Mouse (Mus musculus): ENCODE measurements around the gene Rab3gap1.
A peak's percentile ranks its signal among the peaks of the same experiment; 100 is the strongest.

Rab3gap1 gene

GRCm38 (mm10) chr1:127868300-127869261, at the start of gene Rab3gap1:
Gene Rab3gap1 (plus strand): TSS chr1:127868773.
- DNase-seq, result peak; percentile 92

- peak; percentile 71 for DNase-seq
Observed at GRCm38 (mm10) chr1:127827325-127827724, 41.2 kb upstream of the Rab3gap1 start.

GRCm38 (mm10) chr1:127830215-127830921, 38.2 kb upstream of the Rab3gap1 start:
- no peak for DNase-seq

GRCm38 (mm10) chr1:127833714-127834113, 34.9 kb upstream of the Rab3gap1 start:
- no peak for DNase-seq

GRCm38 (mm10) chr1:127834202-127834601, 34.4 kb upstream of the Rab3gap1 start:
- no peak for DNase-seq

- no peak for DNase-seq
Observed at GRCm38 (mm10) chr1:127836619-127837018, 32.0 kb upstream of the Rab3gap1 start.

- no peak for DNase-seq
Observed at GRCm38 (mm10) chr1:127838602-127839001, 30.0 kb upstream of the Rab3gap1 start.

GRCm38 (mm10) chr1:127845472-127845871, 23.1 kb upstream of the Rab3gap1 start:
- DNase-seq, result no peak

GRCm38 (mm10) chr1:127850075-127850610, 18.4 kb upstream of the Rab3gap1 start:
- DNase-seq, result no peak

GRCm38 (mm10) chr1:127854486-127855222, 13.9 kb upstream of the Rab3gap1 start, which contains the start of gene Map3k19:
Gene Map3k19 (minus strand): TSS chr1:127855031.
- peak; percentile 41 for DNase-seq

- DNase-seq, result peak; percentile 15
Observed at GRCm38 (mm10) chr1:127858945-127859648, 9.5 kb upstream of the Rab3gap1 start.

- no peak for DNase-seq
Observed at GRCm38 (mm10) chr1:127859799-127860400, 8.7 kb upstream of the Rab3gap1 start.

- no peak for DNase-seq
Observed at GRCm38 (mm10) chr1:127860492-127860891, 8.1 kb upstream of the Rab3gap1 start.

- no peak for DNase-seq
Observed at GRCm38 (mm10) chr1:127861900-127862299, 6.7 kb upstream of the Rab3gap1 start.

GRCm38 (mm10) chr1:127863806-127864205, 4.8 kb upstream of the Rab3gap1 start:
- DNase-seq, result no peak

- DNase-seq, result no peak
Observed at GRCm38 (mm10) chr1:127869276-127869675, 703 bp downstream of the Rab3gap1 start.

GRCm38 (mm10) chr1:127899401-127899800, 30.8 kb downstream of the Rab3gap1 start:
- no peak for DNase-seq

GRCm38 (mm10) chr1:127904774-127905385, 36.3 kb downstream of the Rab3gap1 start:
- DNase-seq, result no peak

- no peak for DNase-seq
Observed at GRCm38 (mm10) chr1:127913116-127913515, 44.5 kb downstream of the Rab3gap1 start.

- DNase-seq, result no peak
Observed at GRCm38 (mm10) chr1:127915316-127915715, 46.7 kb downstream of the Rab3gap1 start.

- no peak for DNase-seq
Observed at GRCm38 (mm10) chr1:127915802-127916201, 47.2 kb downstream of the Rab3gap1 start.
